Mouse (Mus musculus) frontal cortex, adult 2 months (tissue): ENCODE results near the gene Dscam. TPM values are rescaled to one million over a fixed set of nuclear protein-coding genes. Genes with fewer than 3 reads are reported as not detected.

Source experiments
- DNase-seq, 2 experiments: peaks; one replicate each; pipeline ENCODE4 v3.0.0; 2022; ENCODE audit warnings: low spot score in 1 of 2; ENCODE audit errors: extremely low spot score in 1 of 2
- polyA plus RNA-seq: library from polyadenylated mRNA; depleted of rRNA; stranded (reverse); fragments of >200 nt; gene quantifications from 2 replicates; pipeline ENCODE4 v1.2.3, GENCODE M21; 2012

Dscam gene
- polyA plus RNA-seq, 1 experiment: 23.6 TPM

DNA sequence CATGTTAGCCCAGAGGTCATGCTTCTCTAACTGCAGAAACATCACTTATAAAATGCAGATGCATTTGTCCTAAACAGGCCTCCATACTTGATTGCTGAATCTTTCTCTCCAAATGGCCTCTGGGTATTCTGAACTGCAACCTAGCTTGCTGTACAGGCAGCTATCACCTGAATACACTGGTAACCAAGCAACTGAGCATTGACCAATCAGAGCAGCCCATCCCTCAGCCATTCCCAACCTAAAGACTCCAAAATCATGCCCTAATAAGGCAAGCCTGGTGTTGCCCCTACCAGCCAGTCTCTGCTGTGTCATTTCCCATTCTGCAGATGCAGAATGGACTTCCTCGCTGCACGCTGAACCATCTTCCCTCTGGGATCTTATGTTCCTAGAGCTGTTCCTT is 200.9 kb downstream of the Dscam start:
- no peak for DNase-seq

GRCm38 (mm10) chr16:96968885-96969480 is 201.6 kb downstream of the Dscam start:
- no peak for DNase-seq

- no peak for DNase-seq
Measured at GRCm38 (mm10) chr16:96959695-96960094, 210.9 kb downstream of the Dscam start.

GRCm38 (mm10) chr16:96945468-96946302 is 224.9 kb downstream of the Dscam start:
- DNase-seq: peak in 1 of 2 experiments; percentile 36

DNA sequence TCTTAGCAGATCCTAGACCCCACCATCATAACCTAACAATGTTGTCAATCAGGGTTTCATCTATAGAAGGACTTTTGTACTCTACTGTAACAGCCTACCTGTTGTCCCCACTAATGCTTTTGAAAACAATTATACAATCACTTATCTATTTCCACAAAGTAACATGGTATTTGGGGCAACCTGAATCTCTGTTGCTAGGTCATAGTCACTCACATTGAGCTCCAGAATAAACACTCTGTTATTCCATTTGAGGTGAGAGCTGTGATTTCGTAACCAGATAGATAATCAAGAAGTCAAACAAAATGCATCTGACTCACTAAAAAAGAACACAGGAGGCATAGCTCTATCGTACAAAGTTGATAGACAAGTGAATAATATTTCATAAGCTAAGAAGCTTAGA is 226.9 kb downstream of the Dscam start:
- DNase-seq: no peak

DNA sequence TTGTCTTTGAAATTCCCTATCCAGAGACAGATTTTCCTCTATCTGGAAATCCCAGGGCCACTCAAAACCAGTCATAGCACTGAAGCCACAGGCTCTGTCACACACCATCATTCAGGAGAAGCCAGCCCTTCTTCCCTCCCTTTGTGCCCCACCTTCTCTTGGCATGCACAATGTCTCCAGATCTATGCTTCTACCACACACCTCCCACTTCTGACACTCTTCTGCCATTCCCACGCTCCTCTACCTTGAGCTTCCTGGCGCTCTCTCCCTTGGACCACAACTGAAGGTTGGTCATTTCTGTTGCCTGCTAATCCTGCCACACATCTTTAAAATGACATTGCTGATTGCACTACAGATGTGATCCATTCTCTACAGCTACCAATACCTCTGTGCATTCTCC is 235.8 kb downstream of the Dscam start:
- DNase-seq: no peak

DNA sequence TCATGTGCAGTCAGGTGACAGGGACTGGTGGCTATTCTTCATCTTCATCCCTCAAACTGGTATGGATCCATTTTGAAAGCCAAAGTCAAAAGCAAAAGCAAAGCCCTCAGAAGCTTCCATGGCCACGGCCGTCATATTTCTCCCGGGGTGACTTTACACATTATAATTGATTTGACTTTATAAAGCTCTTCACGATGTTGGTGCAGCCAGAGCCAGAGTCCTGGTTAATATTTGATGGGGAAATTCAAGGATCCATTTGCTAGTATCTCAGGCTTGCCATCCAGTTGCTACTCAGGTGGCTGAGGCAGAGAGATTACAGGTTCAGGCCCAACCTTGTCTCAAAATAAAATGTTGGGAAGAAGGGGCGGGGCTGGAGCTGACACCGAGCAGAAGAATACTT is 238.3 kb downstream of the Dscam start:
- DNase-seq: no peak

DNA sequence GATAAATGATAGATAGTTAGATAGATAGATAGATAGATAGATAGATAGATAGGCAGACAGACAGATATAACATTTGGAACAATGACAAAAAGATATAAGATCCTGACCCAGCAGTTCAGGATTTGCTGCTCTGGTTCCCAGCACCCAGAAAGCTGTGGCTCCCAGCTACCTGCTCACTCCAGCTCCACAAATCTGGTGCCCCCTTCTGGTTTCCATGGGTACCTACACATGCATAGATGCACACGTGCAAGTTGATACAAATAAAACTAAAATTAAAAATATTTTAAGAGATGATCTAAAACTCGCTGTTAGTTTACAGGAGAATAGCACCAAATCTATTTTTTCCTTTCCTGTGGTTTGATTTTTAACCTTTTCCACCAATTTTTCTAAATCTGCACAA is 238.8 kb downstream of the Dscam start:
- no peak for DNase-seq

GRCm38 (mm10) chr16:96928011-96928410 is 242.5 kb downstream of the Dscam start:
- no peak for DNase-seq

DNA sequence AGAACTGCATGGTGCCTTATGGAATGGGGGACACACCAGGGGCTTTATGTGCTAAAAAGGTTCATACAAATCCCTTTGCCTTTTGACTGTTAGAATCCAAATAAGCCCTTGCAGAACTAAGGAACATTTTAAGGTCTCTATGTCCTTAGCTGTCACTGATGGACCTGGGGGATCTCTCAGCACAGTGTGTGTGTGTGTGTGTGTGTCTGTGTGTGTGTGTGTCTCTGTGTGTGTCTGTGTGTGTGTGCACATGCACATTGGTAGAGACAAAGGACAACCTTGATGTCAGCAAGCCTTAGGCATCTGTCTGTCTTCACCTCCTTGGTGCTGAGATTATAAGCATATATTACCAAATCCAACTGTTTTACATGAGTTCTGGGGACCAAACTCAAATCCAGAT is 243.1 kb downstream of the Dscam start:
- DNase-seq: no peak

- no peak for DNase-seq
Measured at GRCm38 (mm10) chr16:96926977-96927376, 243.6 kb downstream of the Dscam start.

DNA sequence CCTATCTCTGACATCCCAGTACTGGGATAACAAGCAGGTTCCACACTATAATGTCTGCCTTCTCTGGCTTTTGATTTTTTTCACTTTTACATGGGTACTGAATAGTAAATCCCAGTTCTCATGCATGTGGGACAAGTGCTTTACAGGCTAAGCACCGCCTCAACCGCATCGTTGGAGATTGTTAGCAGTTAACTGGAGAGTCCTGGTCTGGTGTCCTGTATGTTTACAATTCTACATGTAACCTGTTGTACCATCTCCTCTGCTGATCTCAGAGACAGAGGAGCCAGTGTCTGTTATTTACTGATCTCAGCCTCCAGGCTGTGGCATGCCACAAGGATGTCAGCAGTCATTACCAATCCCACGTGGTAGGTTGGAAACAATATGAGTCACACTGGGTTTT is 246.6 kb downstream of the Dscam start:
- no peak for DNase-seq

GRCm38 (mm10) chr16:96914495-96914894 is 256.1 kb downstream of the Dscam start:
- peak in 1 of 2 experiments; percentile 40 for DNase-seq

GRCm38 (mm10) chr16:96912836-96913235 is 257.7 kb downstream of the Dscam start:
- no peak for DNase-seq

DNA sequence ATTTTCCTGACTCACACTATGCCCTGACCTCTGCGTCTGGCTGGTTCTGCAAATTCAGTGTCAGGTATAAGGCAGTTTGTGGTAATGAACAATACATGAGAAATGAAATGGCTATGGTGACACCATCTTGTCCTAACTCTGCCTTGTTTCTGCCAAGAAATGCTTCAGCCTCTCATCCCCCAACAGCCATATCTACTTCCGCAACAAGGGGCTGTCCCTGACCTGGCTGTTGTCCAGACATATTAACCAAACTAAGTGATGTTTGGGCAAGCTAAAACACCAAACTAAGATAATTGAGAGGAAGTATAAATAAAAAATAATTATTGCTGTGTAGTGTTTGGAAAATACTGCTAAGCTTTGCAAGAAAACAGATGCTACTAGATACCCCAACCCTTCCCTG is 258.4 kb downstream of the Dscam start:
- DNase-seq: no peak

DNA sequence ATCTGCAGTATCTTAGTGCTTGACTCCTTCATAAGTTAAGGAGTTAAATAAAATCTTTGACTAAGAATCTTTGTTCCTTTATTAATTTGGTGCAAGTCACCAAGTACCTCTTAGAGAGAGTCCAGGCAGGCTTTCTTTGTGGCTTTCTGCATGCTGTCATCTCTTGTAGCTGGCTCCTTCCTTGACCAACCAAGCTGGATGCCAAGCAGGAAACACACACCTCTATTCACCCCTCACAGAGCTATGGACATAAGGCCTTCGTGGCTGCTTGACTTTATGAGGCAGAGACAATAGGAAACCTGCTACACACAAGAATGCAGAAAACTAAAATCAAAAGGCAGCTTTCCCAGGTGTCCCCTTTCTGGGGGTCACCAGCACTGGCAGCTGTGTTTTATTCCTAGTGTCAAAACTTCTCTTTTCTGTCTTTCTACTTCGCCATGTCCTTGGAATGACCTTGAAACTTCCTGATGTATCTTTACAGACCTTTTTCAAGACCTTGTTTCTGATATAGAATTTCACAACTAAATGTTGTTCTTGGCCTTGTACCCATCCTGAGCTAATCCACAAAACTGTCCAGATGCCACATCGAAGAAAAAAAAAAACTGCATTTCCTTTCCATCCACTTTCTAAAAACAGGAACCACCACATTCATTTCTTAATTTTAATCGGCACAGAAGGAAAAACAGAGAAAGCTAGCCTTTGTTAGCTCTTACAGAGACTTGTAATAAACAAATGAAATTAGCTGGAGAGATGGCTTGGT is 260.0 kb downstream of the Dscam start:
- DNase-seq: no peak

- DNase-seq: peak in 1 of 2 experiments; percentile 37
Measured at GRCm38 (mm10) chr16:96907818-96908217, 262.7 kb downstream of the Dscam start.

GRCm38 (mm10) chr16:96907081-96907480 is 263.5 kb downstream of the Dscam start:
- DNase-seq: no peak

DNA sequence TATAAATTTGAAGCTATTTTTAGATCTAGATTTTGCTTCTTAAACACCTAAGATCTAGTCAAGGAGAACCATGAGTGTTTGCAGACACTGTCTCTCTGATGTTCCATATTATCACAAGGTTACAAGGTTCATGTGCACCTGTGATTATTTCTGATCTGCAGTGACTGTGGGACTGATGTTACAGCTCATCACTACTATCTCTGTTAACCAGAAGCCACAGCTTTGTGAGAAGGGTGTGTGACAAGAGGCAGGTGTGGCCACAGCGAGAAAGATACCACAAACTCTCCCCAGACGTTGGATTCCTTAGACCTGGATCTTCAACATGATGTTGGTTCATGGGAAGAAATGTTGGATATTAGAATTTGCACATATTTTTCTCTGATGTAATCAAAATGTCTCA is 263.9 kb downstream of the Dscam start:
- no peak for DNase-seq

- no peak for DNase-seq
Measured at GRCm38 (mm10) chr16:96904761-96905160, 265.8 kb downstream of the Dscam start.

GRCm38 (mm10) chr16:96904359-96904758 is 266.2 kb downstream of the Dscam start:
- DNase-seq: no peak
